Mouse (Mus musculus): ENCODE measurements around the gene Higd1b. TPM values are rescaled to one million over a fixed set of nuclear protein-coding genes. Genes with fewer than 3 reads are reported as not detected.

The Higd1b gene
- total and polyA plus RNA-seq, 2 experiments from 2014 or later = 14.5 to 15.8 TPM

GRCm38 (mm10) chr11:102821231-102821630, 14.4 kb upstream of the Higd1b start:
- no peak overlapping the region for H3K4me3 ChIP-seq (ENCODE audit: low read length)
- H3K9me3 ChIP-seq (ENCODE audit: low read length) = no peaks in the 10 kb centered on the region
- no peak for ATAC-seq
- no peak overlapping the region for H3K27ac ChIP-seq
- H3K4me2 ChIP-seq (ENCODE audit: low read depth, low read length) = no peak overlapping the region
- no peak overlapping the region for H3K9ac ChIP-seq (replicated peaks; ENCODE audit: low read length)
- no peak for DNase-seq (ENCODE audit: low spot score)
- H3K27me3 ChIP-seq (ENCODE audit: insufficient read depth, low read length) = no peaks in the 10 kb centered on the region
- H3K4me1 ChIP-seq (ENCODE audit: insufficient read depth, low read length) = peaks cover 6% of the 10 kb centered on the region; the same call in 1 of the 2 replicates
- WGBS = 55% methylated on average over 6 of the region's 6 CpGs
- TF ChIP-seq CTCF (IDR thresholded peaks at IDR 0.05; ENCODE audit: low read depth) = no peak
- no peaks in the 10 kb centered on the region for H3K36me3 ChIP-seq (ENCODE audit: insufficient read depth, low read length)

DNA sequence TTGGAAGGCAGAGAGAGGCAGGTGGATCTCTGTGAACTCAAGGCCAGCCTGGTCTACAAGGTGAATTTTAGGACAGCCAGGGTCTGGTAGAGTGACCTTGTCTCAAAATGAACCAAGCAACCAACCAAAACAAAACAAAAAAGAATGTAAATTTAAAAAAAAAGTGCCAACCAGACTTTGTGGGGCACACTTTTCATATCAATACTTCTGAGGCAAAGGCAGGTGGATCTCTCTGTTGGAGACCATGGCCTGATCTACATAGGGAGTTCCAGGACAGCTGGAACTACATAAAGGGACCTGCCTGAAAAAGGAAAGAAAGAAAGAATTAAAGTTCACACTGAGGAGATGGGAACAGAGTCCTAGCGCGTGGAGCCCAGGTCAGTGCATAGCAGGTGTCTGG, 9.2 kb upstream of the Higd1b start:
- no peak for TF ChIP-seq CTCF (IDR thresholded peaks at IDR 0.05; ENCODE audit: low read depth)
- 70% methylated on average over 2 of the region's 2 CpGs for WGBS
- ATAC-seq (no peak), DNase-seq (ENCODE audit: low spot score) (no peak)
- Histone ChIP-seq H3K27me3 (ENCODE audit: insufficient read depth, low read length) (no peaks in the 10 kb centered on the region), H3K4me1 (ENCODE audit: insufficient read depth, low read length) (no peaks in the 10 kb centered on the region), H3K4me2 (ENCODE audit: low read depth, low read length) (no peak overlapping the region), H3K36me3 (ENCODE audit: insufficient read depth, low read length) (no peaks in the 10 kb centered on the region), H3K27ac (no peak overlapping the region), H3K9ac (replicated peaks; ENCODE audit: low read length) (no peak overlapping the region), H3K4me3 (ENCODE audit: low read length) (no peak overlapping the region), H3K9me3 (ENCODE audit: low read length) (no peaks in the 10 kb centered on the region)

DNA sequence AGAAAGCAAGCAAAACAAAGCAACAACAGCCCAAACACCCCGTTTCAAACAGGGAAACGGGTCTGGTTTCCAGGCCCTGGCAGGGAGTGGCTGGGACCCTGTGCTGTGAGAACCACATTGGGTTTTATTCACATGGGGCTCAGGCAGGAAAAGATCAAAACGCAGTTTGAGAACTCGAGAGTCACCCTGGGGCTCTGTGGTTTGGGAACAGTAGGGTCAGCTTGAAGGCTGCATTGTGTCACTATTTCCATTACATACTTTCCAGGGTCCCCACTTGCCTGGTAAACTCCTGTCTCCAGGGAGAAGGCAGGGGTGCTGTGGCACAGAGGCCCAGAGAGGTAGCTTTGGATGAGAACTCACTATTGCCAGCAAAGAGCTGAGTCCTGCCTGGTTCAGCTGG, 8.6 kb upstream of the Higd1b start:
- ATAC-seq (no peak), DNase-seq (ENCODE audit: low spot score) (no peak)
- Histone ChIP-seq H3K4me3 (ENCODE audit: low read length) (no peak overlapping the region), H3K9me3 (ENCODE audit: low read length) (no peaks in the 10 kb centered on the region), H3K27me3 (ENCODE audit: insufficient read depth, low read length) (no peaks in the 10 kb centered on the region), H3K9ac (replicated peaks; ENCODE audit: low read length) (no peak overlapping the region), H3K4me1 (ENCODE audit: insufficient read depth, low read length) (no peaks in the 10 kb centered on the region), H3K27ac (no peak overlapping the region), H3K4me2 (ENCODE audit: low read depth, low read length) (no peak overlapping the region), H3K36me3 (ENCODE audit: insufficient read depth, low read length) (no peaks in the 10 kb centered on the region)
- 52% methylated on average over 4 of the region's 4 CpGs for WGBS
- no peak for TF ChIP-seq CTCF (IDR thresholded peaks at IDR 0.05; ENCODE audit: low read depth)

DNA sequence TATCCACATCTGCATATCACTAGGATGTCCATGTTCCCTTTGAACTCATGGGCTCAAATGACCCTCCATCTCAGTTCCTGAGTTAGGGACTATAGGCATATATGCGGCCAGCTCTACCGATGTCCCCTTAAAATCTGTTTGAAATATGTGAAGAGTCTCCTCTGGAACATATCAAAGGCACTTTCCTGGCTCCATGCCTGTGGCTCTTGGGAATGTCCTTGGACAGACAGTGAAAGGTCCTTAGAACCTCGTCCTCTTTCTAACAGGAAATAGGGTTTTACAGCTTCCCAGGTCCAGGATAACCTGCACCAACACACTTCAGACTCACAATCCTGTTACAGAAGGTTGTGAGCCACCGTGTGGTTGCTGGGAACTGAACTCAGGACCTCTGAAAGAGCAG, 5.4 kb upstream of the Higd1b start:
- TF ChIP-seq CTCF (IDR thresholded peaks at IDR 0.05; ENCODE audit: low read depth) = no peak
- no peak overlapping the region for H3K4me3 ChIP-seq (ENCODE audit: low read length)
- WGBS = 83% methylated on average over 4 of the region's 4 CpGs
- no peak overlapping the region for H3K9ac ChIP-seq (replicated peaks; ENCODE audit: low read length)
- DNase-seq (ENCODE audit: low spot score) (no peak), ATAC-seq (no peak)
- H3K27me3 ChIP-seq (ENCODE audit: insufficient read depth, low read length) = no peaks in the 10 kb centered on the region
- no peaks in the 10 kb centered on the region for H3K36me3 ChIP-seq (ENCODE audit: insufficient read depth, low read length)
- no peak overlapping the region for H3K4me2 ChIP-seq (ENCODE audit: low read depth, low read length)
- H3K9me3 ChIP-seq (ENCODE audit: low read length) = no peaks in the 10 kb centered on the region
- no peak overlapping the region for H3K27ac ChIP-seq
- H3K4me1 ChIP-seq (ENCODE audit: insufficient read depth, low read length) = no peaks in the 10 kb centered on the region

GRCm38 (mm10) chr11:102832700-102833297, 2.9 kb upstream of the Higd1b start:
- Histone ChIP-seq H3K9ac (replicated peaks; ENCODE audit: low read length) (no peak overlapping the region), H3K27ac (no peak overlapping the region), H3K4me3 (ENCODE audit: low read length) (no peak overlapping the region), H3K4me2 (ENCODE audit: low read depth, low read length) (no peak overlapping the region), H3K27me3 (ENCODE audit: insufficient read depth, low read length) (no peaks in the 10 kb centered on the region), H3K4me1 (ENCODE audit: insufficient read depth, low read length) (no peaks in the 10 kb centered on the region), H3K9me3 (ENCODE audit: low read length) (no peaks in the 10 kb centered on the region), H3K36me3 (ENCODE audit: insufficient read depth, low read length) (peaks cover 5% of the 10 kb centered on the region; the same call in 1 of the 2 replicates)
- ATAC-seq = no peak
- TF ChIP-seq CTCF (IDR thresholded peaks at IDR 0.05; ENCODE audit: low read depth) = 0 out of 2 replicates have a peak, but pooled peaks have one; percentile 3
- DNase-seq (ENCODE audit: low spot score) = no peak
- WGBS = 66% methylated on average over 18 of the region's 18 CpGs

DNA sequence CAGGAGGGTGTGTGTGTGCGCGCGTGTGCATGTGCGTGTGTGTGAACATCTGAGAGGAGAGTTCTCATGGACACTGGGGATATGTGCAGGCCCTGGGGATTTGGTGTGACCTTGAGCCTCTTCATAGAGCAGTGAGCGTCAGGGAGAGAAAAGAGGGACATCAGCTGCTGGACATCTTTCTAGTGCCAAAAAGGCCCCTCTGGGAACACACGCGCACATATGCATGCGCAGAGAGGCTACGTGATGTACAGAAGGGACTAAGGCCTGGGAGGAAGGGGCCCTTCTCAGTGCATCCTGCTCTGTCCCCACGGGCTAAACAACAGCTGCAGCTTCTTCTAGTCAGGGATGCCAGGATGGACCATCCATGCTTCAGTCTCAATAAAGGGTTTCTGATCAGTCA, 1.4 kb upstream of the Higd1b start:
- H3K4me3 ChIP-seq (ENCODE audit: low read length) = no peak overlapping the region
- no peak overlapping the region for H3K9ac ChIP-seq (replicated peaks; ENCODE audit: low read length)
- no peak for TF ChIP-seq CTCF (IDR thresholded peaks at IDR 0.05; ENCODE audit: low read depth)
- 79% methylated on average over 10 of the region's 10 CpGs for WGBS
- H3K36me3 ChIP-seq (ENCODE audit: insufficient read depth, low read length) = peaks cover 19% of the 10 kb centered on the region
- no peak overlapping the region for H3K27ac ChIP-seq
- H3K4me1 ChIP-seq (ENCODE audit: insufficient read depth, low read length) = no peaks in the 10 kb centered on the region
- H3K4me2 ChIP-seq (ENCODE audit: low read depth, low read length) = no peak overlapping the region
- DNase-seq (ENCODE audit: low spot score) = no peak
- ATAC-seq = no peak
- no peaks in the 10 kb centered on the region for H3K27me3 ChIP-seq (ENCODE audit: insufficient read depth, low read length)
- no peaks in the 10 kb centered on the region for H3K9me3 ChIP-seq (ENCODE audit: low read length)

DNA sequence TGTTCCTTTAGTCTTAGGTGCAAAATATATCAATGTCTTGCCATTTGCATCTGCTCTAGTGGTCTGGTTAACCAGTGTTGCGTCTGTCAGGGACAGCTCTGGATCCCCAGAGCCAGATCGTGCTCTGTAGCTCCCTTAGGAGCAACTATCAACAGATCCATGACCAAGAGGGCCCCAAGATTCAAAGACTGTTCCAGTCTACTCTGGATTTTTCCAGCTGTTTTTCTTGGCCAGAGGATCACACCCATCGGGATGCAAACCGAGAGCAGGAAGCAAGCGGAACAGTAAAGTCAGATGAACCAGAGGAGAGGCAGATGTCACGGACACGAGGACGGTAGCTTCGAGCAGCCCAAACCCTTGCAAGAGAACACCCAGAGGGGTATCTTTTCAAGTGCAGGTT, 497 bp downstream of the Higd1b start:
- no peaks in the 10 kb centered on the region for H3K4me1 ChIP-seq (ENCODE audit: insufficient read depth, low read length)
- no peak overlapping the region for H3K9ac ChIP-seq (replicated peaks; ENCODE audit: low read length)
- no peaks in the 10 kb centered on the region for H3K27me3 ChIP-seq (ENCODE audit: insufficient read depth, low read length)
- no peak overlapping the region for H3K4me3 ChIP-seq (ENCODE audit: low read length)
- ATAC-seq (no peak), DNase-seq (ENCODE audit: low spot score) (no peak)
- H3K9me3 ChIP-seq (ENCODE audit: low read length) = no peaks in the 10 kb centered on the region
- no peak for TF ChIP-seq CTCF (IDR thresholded peaks at IDR 0.05; ENCODE audit: low read depth)
- H3K4me2 ChIP-seq (ENCODE audit: low read depth, low read length) = no peak overlapping the region
- H3K36me3 ChIP-seq (ENCODE audit: insufficient read depth, low read length) = peaks cover 33% of the 10 kb centered on the region
- peak overlapping the region; percentile 20; the same call in 1 of the 2 replicates for H3K27ac ChIP-seq
- 85% methylated on average over 9 of the region's 9 CpGs for WGBS

All from hindbrain, postnatal 0 days (tissue).